Mouse (Mus musculus): Measurements from ENCODE around the gene Trim7. TPM values are rescaled to one million over a fixed set of nuclear protein-coding genes. Genes with fewer than 3 reads are reported as not detected.
A peak's percentile ranks its signal among the peaks of the same experiment; 100 is the strongest.
"Not testable (repeated sequence)": the region's sequence is repeated elsewhere in the genome, so short reads cannot be mapped to it uniquely, and the experiment has no call there.

Gene Trim7
- polyA plus RNA-seq, 2 experiments from 2014 or later: 0.52 to 1.1 TPM

GRCm38 (mm10) chr11:48852624-48853473 lies 26.9 kb downstream of the Trim7 start:
- no peak for ATAC-seq

GRCm38 (mm10) chr11:48853474-48854180 lies 27.7 kb downstream of the Trim7 start:
- ATAC-seq: peak; percentile 34

DNA sequence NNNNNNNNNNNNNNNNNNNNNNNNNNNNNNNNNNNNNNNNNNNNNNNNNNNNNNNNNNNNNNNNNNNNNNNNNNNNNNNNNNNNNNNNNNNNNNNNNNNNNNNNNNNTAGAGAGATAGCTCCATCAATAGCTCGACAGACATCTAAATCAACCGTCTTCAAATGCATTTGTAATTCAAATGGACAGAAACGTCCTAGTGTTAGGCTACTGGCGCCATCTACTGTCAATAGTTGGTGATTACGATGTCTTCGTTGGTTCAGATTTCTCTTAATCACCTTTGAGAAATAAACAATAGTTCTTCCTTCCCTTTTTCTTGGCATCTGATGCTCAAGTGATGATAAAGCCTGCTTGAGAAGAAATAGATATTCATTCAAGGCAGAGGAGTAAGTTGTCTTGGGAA lies 33.1 kb downstream of the Trim7 start:
- ATAC-seq: no peak

DNA sequence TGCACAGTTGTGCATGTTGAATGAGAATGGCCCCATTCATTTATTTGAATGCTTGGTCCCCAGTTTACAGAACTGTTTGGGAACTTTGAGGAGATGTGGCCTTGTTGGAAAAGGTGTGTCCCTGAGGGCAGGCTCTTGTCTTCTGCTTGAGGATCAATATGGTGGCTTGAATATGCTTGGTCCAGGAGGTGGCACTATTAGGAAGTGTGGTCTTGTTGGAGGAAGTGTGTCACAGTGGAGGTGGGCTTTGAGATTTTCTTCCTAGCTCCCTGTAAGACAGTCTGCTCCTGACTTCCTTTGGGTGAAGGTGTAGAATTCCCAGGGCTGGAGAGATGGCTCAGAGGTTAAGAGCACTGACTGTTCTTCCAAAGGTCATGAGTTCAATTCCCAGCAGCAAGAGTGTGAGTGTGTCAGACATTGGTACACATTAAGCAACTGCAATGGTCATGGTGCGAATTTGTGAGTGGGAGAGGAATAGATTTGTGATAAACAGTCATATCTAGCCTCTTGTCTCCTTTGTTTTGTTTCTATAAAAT lies 36.9 kb downstream of the Trim7 start:
- no peak for ATAC-seq

- ATAC-seq: no peak
These were observed 37.9 kb downstream of the Trim7 start for GRCm38 (mm10) chr11:48863808-48864207.

DNA sequence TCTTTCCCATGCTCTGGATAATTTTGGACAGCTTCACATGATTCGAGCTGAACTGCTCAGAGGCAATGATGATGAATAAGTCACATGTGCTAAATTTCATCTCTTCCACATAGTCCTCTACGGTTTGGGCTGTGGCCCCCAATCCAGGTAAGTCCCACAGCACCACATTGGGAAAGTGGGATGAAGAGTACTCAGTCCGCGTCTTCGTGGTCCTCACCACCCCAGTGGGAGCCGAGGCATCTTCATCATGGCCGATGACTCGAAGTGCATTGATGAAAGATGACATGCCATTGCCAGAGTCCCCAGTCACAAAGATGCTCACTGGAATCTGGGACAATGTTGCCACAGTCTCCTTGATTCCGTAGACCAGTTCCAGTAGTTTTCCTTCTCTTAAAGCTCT lies 40.5 kb downstream of the Trim7 start:
- ATAC-seq: no peak

DNA sequence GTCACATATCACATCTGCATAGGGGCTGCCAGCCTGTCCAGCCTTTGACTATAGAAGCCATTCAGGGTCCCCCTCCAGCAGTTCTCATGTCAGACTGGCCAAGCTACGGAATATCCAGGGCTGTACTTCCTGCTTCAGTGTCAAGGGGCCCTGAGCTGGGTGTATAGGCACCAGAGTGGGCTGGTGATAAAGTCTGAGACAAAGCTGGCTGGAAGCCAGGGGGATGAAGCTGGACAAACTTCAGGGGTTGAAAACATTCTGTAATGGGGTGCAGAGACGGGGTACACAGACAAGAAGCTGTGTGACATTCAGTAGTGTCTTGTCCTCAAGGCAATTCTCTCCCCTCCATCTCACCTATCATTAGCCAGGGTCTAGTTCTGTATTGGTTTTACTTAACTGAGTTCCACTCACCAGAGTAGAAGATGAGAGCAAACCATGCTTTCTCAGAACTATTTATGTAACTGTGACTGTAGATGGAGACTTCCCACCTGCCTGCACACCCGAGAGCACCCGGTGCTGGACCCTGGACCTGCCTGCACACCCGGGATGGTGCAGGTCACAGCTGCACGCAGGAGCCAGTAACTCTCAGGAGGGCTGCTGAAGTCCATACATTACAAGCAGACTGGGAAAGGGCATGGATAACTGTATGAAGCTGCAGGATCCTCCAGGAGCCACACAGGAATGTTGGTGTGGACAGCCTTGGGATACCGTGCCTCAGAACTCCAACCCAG lies 43.6 kb downstream of the Trim7 start:
- ATAC-seq: no peak

DNA sequence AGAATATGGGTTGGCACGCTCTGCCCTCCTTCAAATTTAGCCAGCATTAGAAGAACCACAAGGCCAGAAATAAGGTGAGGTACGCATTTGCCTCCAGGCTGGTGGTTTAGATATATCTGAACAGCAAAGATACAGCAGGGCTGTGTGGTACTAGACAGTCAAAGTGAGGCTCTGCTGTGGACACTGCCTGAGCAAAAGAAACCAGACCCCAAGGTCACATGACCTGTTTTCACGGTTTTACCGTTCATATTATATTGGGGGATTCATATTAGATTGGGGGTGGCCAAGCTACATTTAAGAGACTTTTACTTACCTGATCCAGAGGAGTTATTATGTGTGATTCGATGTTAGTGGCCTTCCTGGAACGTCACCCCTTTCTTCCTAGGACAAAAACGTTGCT lies 44.8 kb downstream of the Trim7 start:
- no peak for ATAC-seq

DNA sequence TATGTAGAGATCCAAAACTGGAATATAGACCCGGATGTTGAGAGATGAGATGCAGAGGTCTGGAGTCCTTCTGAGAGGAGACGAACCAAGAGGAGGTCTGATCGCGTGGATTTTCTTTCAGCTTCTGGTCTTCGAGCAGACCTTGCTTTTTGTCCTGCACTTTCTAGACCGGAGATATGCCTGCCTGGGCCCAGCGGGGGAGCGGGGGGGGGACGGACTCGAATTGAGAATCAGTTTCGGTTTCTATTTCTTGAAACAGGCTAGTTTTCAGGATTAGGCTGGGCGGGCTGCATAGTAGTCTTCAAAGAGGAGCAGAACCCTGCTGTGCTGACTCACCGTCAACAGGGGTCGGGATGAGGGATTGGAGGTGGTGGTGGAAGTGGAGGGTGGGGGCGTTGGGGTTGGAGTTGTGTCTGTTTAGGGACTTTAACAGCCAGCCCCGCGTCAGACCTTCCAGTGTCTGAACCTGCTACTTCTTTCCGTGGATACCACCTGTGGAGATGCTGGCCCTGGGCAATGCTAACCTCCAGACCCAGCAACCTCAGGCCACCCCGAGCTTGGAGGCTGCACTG lies 45.3 kb downstream of the Trim7 start, which contains the start of gene Irgm1:
Gene Irgm1, minus strand, starts transcription at position 483 of the 572 bp plus-strand sequence.
- peak; percentile 71 for ATAC-seq

GRCm38 (mm10) chr11:48871817-48872541 lies 46.0 kb downstream of the Trim7 start:
- ATAC-seq: peak; percentile 22

DNA sequence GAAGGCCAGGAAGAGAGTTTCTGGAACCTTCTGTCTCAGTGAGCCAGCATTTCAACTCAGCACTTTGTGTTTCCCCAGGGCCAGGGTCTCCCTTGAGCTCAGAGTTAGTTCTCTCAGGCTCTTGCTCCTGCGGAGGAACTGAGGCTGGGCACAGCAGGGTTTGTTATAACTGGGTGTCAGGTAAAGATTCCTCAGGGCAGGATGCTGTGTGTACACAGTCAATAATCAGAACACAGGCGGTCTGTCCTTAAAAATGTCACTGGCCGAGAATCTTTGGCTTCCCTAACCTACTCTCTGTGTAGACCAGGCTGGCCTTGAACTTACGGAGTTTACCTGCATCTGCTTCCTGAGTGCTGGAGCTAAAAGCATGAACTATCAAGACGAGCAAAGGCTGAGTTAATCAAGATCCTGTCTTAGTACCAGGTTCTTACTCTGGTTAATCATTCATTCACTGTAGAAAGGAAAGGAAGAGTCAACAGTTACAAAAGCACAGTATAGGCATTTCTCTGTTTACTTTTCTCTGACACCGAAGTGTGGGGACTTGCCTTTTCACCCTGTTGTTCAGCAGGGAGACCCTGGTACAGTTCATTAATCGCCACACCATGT lies 46.9 kb downstream of the Trim7 start:
- no peak for ATAC-seq

GRCm38 (mm10) chr11:48873591-48874290 lies 47.8 kb downstream of the Trim7 start:
- no peak for ATAC-seq

DNA sequence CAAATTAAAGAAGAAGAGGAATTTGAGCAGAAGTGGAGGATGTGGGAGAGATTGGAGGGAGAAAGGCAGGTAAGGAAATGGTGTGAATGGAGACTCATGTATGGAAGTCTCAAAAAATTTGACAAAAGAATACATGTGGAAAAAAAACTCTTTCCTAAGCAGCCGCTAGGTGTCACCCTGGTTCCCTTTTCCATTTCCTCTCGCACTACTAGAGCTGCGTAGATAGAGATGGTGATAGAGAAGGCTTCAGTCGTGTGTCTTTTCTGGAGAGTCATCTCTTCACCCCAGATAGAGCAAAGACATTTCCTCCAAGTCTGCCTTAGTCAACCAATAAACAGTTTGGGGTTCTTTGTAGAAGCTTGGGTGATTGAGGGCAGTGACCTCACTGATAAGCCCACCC lies 48.5 kb downstream of the Trim7 start:
- ATAC-seq: peak; percentile 61

GRCm38 (mm10) chr11:48875343-48875837 lies 49.5 kb downstream of the Trim7 start:
- not testable (repeated sequence) for ATAC-seq

DNA sequence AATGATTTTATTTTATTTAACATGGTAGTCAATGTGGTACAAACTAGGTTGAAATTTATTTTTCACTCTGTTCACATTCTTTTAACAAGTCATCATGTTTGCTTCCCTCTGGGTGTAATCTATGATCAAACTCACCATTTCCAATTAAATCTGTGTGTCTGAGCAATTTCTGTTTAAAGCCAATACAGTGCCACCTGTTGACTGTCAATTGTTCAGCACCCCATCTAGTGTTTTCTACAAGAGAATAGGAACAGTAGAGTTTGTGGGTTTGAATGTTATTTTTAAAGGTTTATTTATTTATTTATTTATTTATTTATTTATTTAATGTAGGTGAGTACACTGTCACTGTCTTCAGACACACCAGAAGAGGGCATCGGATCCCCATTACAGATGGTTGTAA lies 50.7 kb downstream of the Trim7 start:
- no peak for ATAC-seq

- no peak for ATAC-seq
These were observed 73.0 kb downstream of the Trim7 start for GRCm38 (mm10) chr11:48898812-48899431.

DNA sequence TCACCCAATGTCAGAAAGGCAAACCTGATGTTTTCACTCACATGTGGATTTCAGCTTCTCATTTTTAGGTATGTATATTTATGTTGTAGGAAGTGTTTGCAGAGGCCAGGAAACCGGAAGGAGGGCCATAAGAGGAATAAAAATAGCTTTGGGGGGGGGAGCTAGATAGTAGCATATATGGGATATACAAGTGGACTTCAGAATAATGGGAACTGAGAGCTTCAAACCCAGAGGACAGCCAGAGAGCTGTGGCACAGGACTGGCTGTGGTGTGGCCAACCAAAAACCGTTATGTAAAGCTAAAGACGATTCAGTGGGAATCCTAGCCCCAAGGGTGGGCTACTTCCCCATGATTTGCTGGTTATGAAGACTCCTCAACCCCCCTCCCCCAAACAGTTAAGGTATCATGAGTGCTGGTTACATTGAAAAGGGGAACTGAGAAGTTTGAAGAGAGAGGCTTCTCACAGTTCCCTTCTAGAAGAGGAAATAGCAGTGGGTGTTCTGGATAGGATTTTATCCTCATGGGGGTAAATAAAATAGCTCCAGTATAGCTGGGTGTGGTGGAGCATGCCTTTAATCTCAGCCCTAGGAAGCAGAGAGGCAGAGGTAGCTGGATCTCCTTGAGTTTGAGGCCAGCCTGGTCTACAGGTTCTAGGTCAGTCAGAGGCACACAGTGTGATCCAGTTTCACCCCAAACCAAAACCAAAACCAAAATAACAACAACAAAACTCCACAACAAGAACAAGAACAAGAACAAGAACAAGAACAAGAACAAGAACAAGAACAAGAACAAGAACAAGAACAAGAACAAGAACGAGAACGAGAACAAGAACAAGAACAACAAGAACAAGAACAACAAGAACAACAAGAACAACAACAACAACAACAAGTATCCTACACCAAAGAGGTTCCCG lies 75.0 kb downstream of the Trim7 start:
- not testable (repeated sequence) for ATAC-seq

GRCm38 (mm10) chr11:48901567-48901930 lies 75.6 kb downstream of the Trim7 start:
- not testable (repeated sequence) for ATAC-seq
